Mouse (Mus musculus) embryonic facial prominence, embryonic 14.5 days (tissue): ENCODE measurements around the gene Tnk2. TPM values are rescaled to one million over a fixed set of nuclear protein-coding genes. Genes with fewer than 3 reads are reported as not detected.

Experiments used
- ATAC-seq: fragments of 200-750 bp; cut with Nextera tagmentation; 2 replicates; pipeline ENCODE4 v1.8.0; 2017; ENCODE audit warnings: low read depth, moderate number of reproducible peaks, moderate TSS enrichment
- DNase-seq: peaks from one replicate; pipeline ENCODE4 v3.0.0-alpha.2; 2015; ENCODE audit warnings: low spot score
- H3K27ac ChIP-seq: fragments of 300-500 bp; sonication (generic); replicated peaks from 2 replicates; pipeline ENCODE4 v1.5.1; 2014; ENCODE audit warnings: low read depth, mild to moderate bottlenecking, low read length, moderate library complexity
- H3K27me3 ChIP-seq: fragments of 300-500 bp; sonication (generic); replicated peaks from 2 replicates; pipeline ENCODE4 v1.6.1; 2014; ENCODE audit warnings: low read length; ENCODE audit not compliant: control insufficient read depth, insufficient read depth
- H3K36me3 ChIP-seq: fragments of 300-500 bp; sonication (generic); 2 replicates; pipeline ENCODE4 v1.6.1; 2014; ENCODE audit warnings: low read length, mixed read lengths; ENCODE audit not compliant: control insufficient read depth, insufficient read depth
- H3K4me1 ChIP-seq: fragments of 300-500 bp; sonication (generic); 2 replicates; pipeline ENCODE4 v1.6.1; 2014; ENCODE audit warnings: antibody characterized with exemption, low read length; ENCODE audit not compliant: control insufficient read depth, insufficient read depth
- H3K4me2 ChIP-seq: fragments of 300-500 bp; sonication (generic); 2 replicates; pipeline ENCODE4 v1.6.1; 2014; ENCODE audit warnings: low read depth, mild to moderate bottlenecking, low read length, moderate library complexity, mixed read lengths
- H3K4me3 ChIP-seq: fragments of 300-500 bp; sonication (generic); 2 replicates; pipeline ENCODE4 v1.5.1; 2014; ENCODE audit warnings: low read depth, mild to moderate bottlenecking, low read length
- H3K9ac ChIP-seq: fragments of 300-500 bp; sonication (generic); 2 replicates; pipeline ENCODE4 v1.6.1; 2014; ENCODE audit warnings: low read depth, mild to moderate bottlenecking, low read length, moderate library complexity, mixed read lengths
- H3K9me3 ChIP-seq: fragments of 300-500 bp; sonication (generic); 2 replicates; pipeline ENCODE4 v1.6.1; 2016; ENCODE audit warnings: low read length; ENCODE audit not compliant: control insufficient read depth
- WGBS: fragments of 180-500 bp; shearing (Covaris S2); extraction: QIAGEN DNeasy Blood & Tissue Kit; methylation state at CpG from one replicate; pipeline ENCODE4 v1.1.7; 2014; 5-methylcytosine and 5-hydroxymethylcytosine counted together
- polyA plus RNA-seq: library from polyadenylated mRNA; unstranded; fragments of >200 nt; fragmentation: Nextera tagmentation; extraction: Ambion mirVana; gene quantifications from 2 replicates; pipeline ENCODE4 v1.2.1, GENCODE M21; 2014

Tnk2 gene
- polyA plus RNA-seq, 1 experiment from 2014 or later: 14.8 TPM

GRCm38 (mm10) chr16:32672861-32673560 is 29.3 kb downstream of the Tnk2 start:
- WGBS: 61% methylated on average over 12 of the region's 13 CpGs
- Histone ChIP-seq H3K27ac (no peak overlapping the region), H3K9ac (no peak overlapping the region), H3K4me2 (no peak overlapping the region), H3K9me3 (no peaks in the 10 kb centered on the region), H3K36me3 (peaks cover 84% of the 10 kb centered on the region), H3K4me3 (no peak overlapping the region), H3K27me3 (no peaks in the 10 kb centered on the region), H3K4me1 (no peaks in the 10 kb centered on the region)
- ATAC-seq (no peak), DNase-seq (no peak)

GRCm38 (mm10) chr16:32674121-32674740 is 30.6 kb downstream of the Tnk2 start:
- Histone ChIP-seq H3K9me3 (no peaks in the 10 kb centered on the region), H3K4me3 (no peak overlapping the region), H3K4me2 (no peak overlapping the region), H3K27ac (no peak overlapping the region), H3K36me3 (peaks cover 87% of the 10 kb centered on the region), H3K9ac (no peak overlapping the region; the same call in 1 of the 2 replicates), H3K4me1 (no peaks in the 10 kb centered on the region), H3K27me3 (no peaks in the 10 kb centered on the region)
- WGBS: 77% methylated on average over 15 of the region's 17 CpGs
- DNase-seq (no peak), ATAC-seq (no peak)

GRCm38 (mm10) chr16:32677040-32677700 is 33.5 kb downstream of the Tnk2 start:
- H3K4me3 ChIP-seq: no peak overlapping the region
- DNase-seq (no peak), ATAC-seq (no peak)
- peaks cover 84% of the 10 kb centered on the region for H3K36me3 ChIP-seq
- no peaks in the 10 kb centered on the region for H3K27me3 ChIP-seq
- H3K4me2 ChIP-seq: no peak overlapping the region
- no peaks in the 10 kb centered on the region for H3K4me1 ChIP-seq
- H3K27ac ChIP-seq: no peak overlapping the region
- 83% methylated on average over 10 of the region's 10 CpGs for WGBS
- H3K9ac ChIP-seq: no peak overlapping the region
- no peaks in the 10 kb centered on the region for H3K9me3 ChIP-seq

GRCm38 (mm10) chr16:32677903-32678302 is 34.2 kb downstream of the Tnk2 start:
- no peak for DNase-seq
- no peak overlapping the region for H3K4me3 ChIP-seq
- H3K9me3 ChIP-seq: no peaks in the 10 kb centered on the region
- H3K36me3 ChIP-seq: peaks cover 82% of the 10 kb centered on the region
- 81% methylated on average over 14 of the region's 14 CpGs for WGBS
- H3K4me2 ChIP-seq: no peak overlapping the region
- no peak overlapping the region for H3K27ac ChIP-seq
- ATAC-seq: no peak
- H3K27me3 ChIP-seq: no peaks in the 10 kb centered on the region
- no peaks in the 10 kb centered on the region for H3K4me1 ChIP-seq
- H3K9ac ChIP-seq: no peak overlapping the region

- Histone ChIP-seq H3K9me3 (no peaks in the 10 kb centered on the region), H3K27ac (no peak overlapping the region), H3K36me3 (peaks cover 83% of the 10 kb centered on the region), H3K27me3 (no peaks in the 10 kb centered on the region), H3K9ac (no peak overlapping the region), H3K4me3 (no peak overlapping the region), H3K4me1 (no peaks in the 10 kb centered on the region), H3K4me2 (no peak overlapping the region)
- 80% methylated on average over 14 of the region's 14 CpGs for whole genome bisulfite sequencing
- no peak for ATAC-seq
- DNase-seq: no peak
These were observed 35.1 kb downstream of the Tnk2 start for GRCm38 (mm10) chr16:32678812-32679211.

- Histone ChIP-seq H3K9me3 (no peaks in the 10 kb centered on the region), H3K4me1 (no peaks in the 10 kb centered on the region), H3K27me3 (no peaks in the 10 kb centered on the region), H3K4me3 (no peak overlapping the region), H3K9ac (no peak overlapping the region), H3K36me3 (peaks cover 71% of the 10 kb centered on the region), H3K4me2 (no peak overlapping the region), H3K27ac (no peak overlapping the region)
- 92% methylated on average over 15 of the region's 16 CpGs for WGBS
- no peak for ATAC-seq
- DNase-seq: no peak
These were observed 36.3 kb downstream of the Tnk2 start for GRCm38 (mm10) chr16:32679976-32680375.

- Histone ChIP-seq H3K27me3 (no peaks in the 10 kb centered on the region), H3K9ac (no peak overlapping the region), H3K4me1 (no peaks in the 10 kb centered on the region), H3K9me3 (no peaks in the 10 kb centered on the region), H3K27ac (no peak overlapping the region), H3K36me3 (peaks cover 63% of the 10 kb centered on the region), H3K4me2 (no peak overlapping the region), H3K4me3 (no peak overlapping the region)
- DNase-seq: no peak
- 100% methylated on average over 4 of the region's 6 CpGs for WGBS
- no peak for ATAC-seq
These were observed 37.1 kb downstream of the Tnk2 start for GRCm38 (mm10) chr16:32680806-32681205.

- Histone ChIP-seq H3K4me1 (no peaks in the 10 kb centered on the region), H3K36me3 (peaks cover 49% of the 10 kb centered on the region), H3K27me3 (no peaks in the 10 kb centered on the region), H3K4me2 (no peak overlapping the region), H3K4me3 (no peak overlapping the region), H3K9me3 (no peaks in the 10 kb centered on the region), H3K27ac (no peak overlapping the region), H3K9ac (no peak overlapping the region)
- peak; percentile 58; the same call in 1 of the 2 replicates for ATAC-seq
- WGBS: 27% methylated on average over 5 of the region's 5 CpGs
- peak; percentile 88 for DNase-seq
These were observed 38.5 kb downstream of the Tnk2 start for GRCm38 (mm10) chr16:32682194-32682593.
